Comparison of ENCODE assay signal across 9 mouse cellular contexts in genomic region chr14:23589744-23590481, GRCm38 (mm10).
"Had no signal": no experiment of that assay in that cellular context is flagged by ENCODE, and none has a peak within 500 bp of the region (broad histone marks: within the 10 kb centered on the region; RNA-seq: fewer than 3 reads in every experiment).

No protein-coding gene starts in this region.

- ATAC-seq: midbrain, embryonic 15.5 days had no signal

- H3K36me3 ChIP-seq: limb, embryonic 13.5 days; midbrain, embryonic 10.5 days; midbrain, embryonic 15.5 days had no signal

- H3K9me3 ChIP-seq: midbrain, embryonic 10.5 days; midbrain, embryonic 15.5 days had no signal

- H3K9ac ChIP-seq: limb, embryonic 13.5 days; liver, embryonic 14.5 days; midbrain, embryonic 15.5 days had no signal

- H3K27me3 ChIP-seq: limb, embryonic 13.5 days; midbrain, embryonic 15.5 days had no signal

- DNase-seq: kidney, postnatal 25 days; lung, adult 18-20 months; lung, postnatal 4 days; thymus, adult 18-20 months; thymus, postnatal 14 days had no signal

- H3K4me1 ChIP-seq: limb, embryonic 13.5 days had no signal

- H3K27ac ChIP-seq: limb, embryonic 13.5 days; liver, embryonic 14.5 days; midbrain, embryonic 10.5 days; midbrain, embryonic 15.5 days had no signal

- H3K4me3 ChIP-seq: limb, embryonic 13.5 days; midbrain, embryonic 10.5 days; midbrain, embryonic 15.5 days had no signal

- H3K4me2 ChIP-seq: limb, embryonic 13.5 days; midbrain, embryonic 15.5 days had no signal
